Mouse (Mus musculus) testis, postnatal 10 days (tissue): ENCODE results near the gene Usp17lc.
"Not testable (repeated sequence)": the region's sequence is repeated elsewhere in the genome, so short reads cannot be mapped to it uniquely, and the experiment has no call there.

Experiments
- DNase-seq: peaks from one replicate; pipeline ENCODE4 v3.0.0; 2021; ENCODE audit warnings: low spot score

Gene Usp17lc

GRCm38 (mm10) chr7:103414772-103415171 lies at the start of gene Usp17lc:
TSS of gene Usp17lc (plus strand) at chr7:103415072.
- not testable (repeated sequence) for DNase-seq

- DNase-seq = no peak
These were observed 28.8 kb upstream of the Usp17lc start, which contains the start of gene Olfr603 for GRCm38 (mm10) chr7:103386077-103386476. TSS of gene Olfr603 (minus strand) at chr7:103386177.

GRCm38 (mm10) chr7:103397758-103398157 lies 17.1 kb upstream of the Usp17lc start:
- no peak for DNase-seq

- DNase-seq = no peak
These were observed 15.9 kb upstream of the Usp17lc start for GRCm38 (mm10) chr7:103398981-103399380.

- DNase-seq = not testable (repeated sequence)
These were observed 8.3 kb upstream of the Usp17lc start for GRCm38 (mm10) chr7:103406521-103407055.

GRCm38 (mm10) chr7:103445339-103445738 lies 30.5 kb downstream of the Usp17lc start, which contains the start of gene Olfr605:
TSS of gene Olfr605 (minus strand) at chr7:103445439.
- no peak for DNase-seq

GRCm38 (mm10) chr7:103448746-103449145 lies 33.9 kb downstream of the Usp17lc start, which contains the start of gene Olfr606:
TSS of gene Olfr606 (plus strand) at chr7:103449046.
- DNase-seq = no peak

- DNase-seq = no peak
These were observed 45.7 kb downstream of the Usp17lc start for GRCm38 (mm10) chr7:103460590-103460989.
